Mouse (Mus musculus): ENCODE results near the gene Gyg. TPM values are rescaled to one million over a fixed set of nuclear protein-coding genes. Genes with fewer than 3 reads are reported as not detected.
"Not testable (repeated sequence)": the region's sequence is repeated elsewhere in the genome, so short reads cannot be mapped to it uniquely, and the experiment has no call there.

The Gyg gene
- polyA plus RNA-seq, 1 experiment from 2014 or later, result 514 TPM

DNA sequence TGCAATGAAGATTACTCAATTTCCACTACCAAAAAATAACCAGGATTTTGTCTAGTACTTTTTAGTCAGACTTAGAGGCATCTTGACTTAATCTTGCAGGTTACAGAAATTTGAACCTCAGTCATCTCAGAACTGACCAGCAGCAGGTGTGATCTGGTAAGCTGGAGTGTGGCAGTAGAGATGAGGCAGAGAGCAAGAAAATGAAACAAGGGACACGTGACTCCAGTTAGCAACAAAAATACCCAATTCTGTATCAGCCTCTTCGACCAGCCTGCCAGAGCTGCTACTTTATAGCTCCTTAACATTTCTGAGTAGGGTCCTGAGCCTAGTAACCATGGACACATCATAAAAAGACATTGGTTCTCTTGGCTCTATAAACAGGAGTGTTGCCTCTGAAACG, 12.5 kb downstream of the Gyg start:
- H3K79me2 ChIP-seq (ENCODE audit: inconsistent target), result peaks cover 77% of the 10 kb centered on the region; the same call in 1 of the 2 replicates
- H3K4me3 ChIP-seq (ENCODE audit: inconsistent target), result no peak overlapping the region
- no peak overlapping the region for H3K27ac ChIP-seq
- 90% methylated on average over 3 of the region's 3 CpGs for WGBS (ENCODE audit: missing documents)
- peaks cover 64% of the 10 kb centered on the region for H3K36me3 ChIP-seq (ENCODE audit: inconsistent target)

DNA sequence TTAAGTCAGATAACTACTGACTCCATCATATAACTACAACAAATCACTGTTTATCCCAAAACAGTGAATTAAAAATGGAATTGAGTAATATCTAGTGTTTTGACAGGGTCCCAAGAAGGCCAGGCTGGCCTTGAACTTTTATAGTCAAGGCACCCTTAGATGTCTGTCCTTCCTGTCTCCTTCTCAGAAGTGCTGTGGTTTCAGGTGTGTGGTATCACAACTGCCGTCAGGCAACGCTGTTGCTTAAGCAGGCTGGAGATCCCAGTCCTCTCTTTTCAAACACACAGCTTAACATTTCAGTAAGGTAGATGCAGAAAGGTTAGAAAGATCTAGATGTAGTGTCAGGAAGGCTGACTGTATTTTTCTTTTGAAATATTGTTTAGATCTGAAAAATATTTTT, 13.0 kb downstream of the Gyg start:
- peaks cover 69% of the 10 kb centered on the region for H3K36me3 ChIP-seq (ENCODE audit: inconsistent target)
- no peak overlapping the region for H3K27ac ChIP-seq
- no peak overlapping the region for H3K4me3 ChIP-seq (ENCODE audit: inconsistent target)
- 78% methylated on average over 2 of the region's 2 CpGs for WGBS (ENCODE audit: missing documents)
- peaks cover 77% of the 10 kb centered on the region; the same call in 1 of the 2 replicates for H3K79me2 ChIP-seq (ENCODE audit: inconsistent target)

DNA sequence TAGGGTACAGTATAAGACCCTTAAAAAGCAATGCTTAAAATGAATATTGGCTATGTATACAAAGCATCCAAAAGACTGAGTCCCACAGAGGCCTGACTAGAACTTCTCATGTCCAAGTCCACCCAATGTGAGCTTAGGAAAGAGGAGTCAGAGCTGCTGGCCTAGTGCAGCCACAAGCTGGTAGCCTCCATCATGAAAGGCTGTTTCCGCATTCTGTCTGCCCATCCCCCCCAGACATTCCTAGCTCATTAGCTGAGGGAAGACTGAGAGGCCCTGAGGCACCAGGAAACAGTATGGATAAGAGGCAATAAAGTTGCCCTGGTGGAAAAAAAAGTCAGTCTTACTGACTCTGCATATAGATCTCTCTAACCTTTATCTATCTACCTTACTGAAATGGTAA, 13.4 kb downstream of the Gyg start:
- Histone ChIP-seq H3K27ac (no peak overlapping the region), H3K79me2 (ENCODE audit: inconsistent target) (peaks cover 77% of the 10 kb centered on the region; the same call in 1 of the 2 replicates), H3K36me3 (ENCODE audit: inconsistent target) (peaks cover 73% of the 10 kb centered on the region), H3K4me3 (ENCODE audit: inconsistent target) (no peak overlapping the region)
- WGBS (ENCODE audit: missing documents), result 100% methylated on average over 1 of the region's 1 CpGs

DNA sequence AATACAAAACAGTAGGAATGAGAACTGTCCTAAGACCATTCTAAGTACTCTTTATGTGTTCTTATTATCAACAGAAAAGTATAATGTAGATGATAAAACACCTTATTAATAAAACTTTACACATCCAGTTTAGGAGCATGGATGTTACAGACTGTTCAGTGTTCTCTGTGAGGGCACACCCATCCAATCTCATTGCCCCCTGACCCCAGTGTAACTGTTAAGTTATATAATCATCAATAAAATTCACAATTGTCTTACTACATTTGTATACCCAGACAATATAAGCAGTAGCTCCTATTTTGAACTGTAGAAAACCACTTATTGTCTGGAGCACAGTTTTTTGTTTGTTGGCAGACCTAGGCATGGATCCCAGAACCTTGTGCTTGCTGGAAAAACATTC, 13.9 kb downstream of the Gyg start:
- Histone ChIP-seq H3K4me3 (ENCODE audit: inconsistent target) (no peak overlapping the region), H3K27ac (no peak overlapping the region), H3K36me3 (ENCODE audit: inconsistent target) (peaks cover 77% of the 10 kb centered on the region), H3K79me2 (ENCODE audit: inconsistent target) (peaks cover 77% of the 10 kb centered on the region; the same call in 1 of the 2 replicates)

DNA sequence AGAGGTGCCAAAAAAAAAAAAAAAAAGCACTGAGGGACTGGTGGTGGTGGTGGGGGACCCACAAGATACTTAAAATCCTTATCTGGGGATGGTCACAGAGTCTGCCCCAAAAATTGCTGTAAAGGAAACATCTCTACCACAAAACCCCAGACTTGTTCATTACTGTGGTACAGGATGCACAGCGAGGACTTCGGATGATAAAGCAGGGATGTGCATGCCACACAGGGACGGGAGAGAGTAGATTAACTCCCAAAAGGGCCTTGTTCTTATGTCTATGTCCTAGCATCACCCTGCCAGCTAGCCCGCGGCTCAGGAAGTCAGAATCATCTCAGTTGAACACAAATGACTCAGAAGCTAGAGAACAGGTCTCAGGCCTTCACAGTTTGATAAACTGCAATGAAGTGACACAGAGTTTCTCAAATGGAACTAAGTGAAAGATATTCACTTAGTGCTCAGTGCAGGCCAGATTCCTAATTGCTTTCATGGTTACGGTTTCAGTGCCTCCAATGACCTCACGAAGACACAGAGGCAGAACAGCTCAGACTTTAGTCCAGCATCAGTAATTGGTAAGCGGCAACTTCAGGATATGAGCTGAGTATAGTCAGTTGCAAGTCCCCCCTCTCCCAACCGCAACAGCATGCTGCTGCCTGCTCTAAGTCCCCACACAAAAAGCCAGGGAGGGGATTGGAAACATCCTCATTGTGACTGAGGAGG, 18.1 kb downstream of the Gyg start:
- 84% methylated on average over 8 of the region's 9 CpGs for WGBS (ENCODE audit: missing documents)
- Histone ChIP-seq H3K27ac (no peak overlapping the region; the same call in 1 of the 2 replicates), H3K79me2 (ENCODE audit: inconsistent target) (peaks cover 53% of the 10 kb centered on the region; the same call in 1 of the 2 replicates), H3K4me3 (ENCODE audit: inconsistent target) (no peak overlapping the region), H3K36me3 (ENCODE audit: inconsistent target) (peaks cover 53% of the 10 kb centered on the region)

DNA sequence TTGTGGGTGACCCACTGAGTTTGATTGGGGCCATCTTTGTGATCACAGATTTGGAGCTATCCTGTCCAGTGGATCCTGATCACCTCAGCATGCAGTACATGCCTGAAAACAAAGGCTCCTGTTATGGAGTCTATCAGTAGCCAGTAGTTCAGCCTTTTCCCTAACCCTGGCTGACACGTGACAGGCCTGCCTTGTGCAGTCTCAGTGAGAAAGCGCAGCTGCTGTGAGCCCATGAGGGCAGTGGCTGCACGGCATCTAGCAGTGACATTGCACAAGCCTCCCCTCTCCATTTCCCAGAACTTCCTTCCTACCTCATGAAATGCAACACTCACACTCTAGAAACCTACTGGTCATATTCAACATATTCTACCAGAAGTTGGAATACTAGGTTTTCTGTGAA, 20.6 kb downstream of the Gyg start:
- Histone ChIP-seq H3K27ac (peak overlapping the region; percentile 97), H3K79me2 (ENCODE audit: inconsistent target) (peaks cover 29% of the 10 kb centered on the region; the same call in 1 of the 2 replicates), H3K36me3 (ENCODE audit: inconsistent target) (peaks cover 32% of the 10 kb centered on the region), H3K4me3 (ENCODE audit: inconsistent target) (no peak overlapping the region)
- 12% methylated on average over 3 of the region's 3 CpGs for WGBS (ENCODE audit: missing documents)

DNA sequence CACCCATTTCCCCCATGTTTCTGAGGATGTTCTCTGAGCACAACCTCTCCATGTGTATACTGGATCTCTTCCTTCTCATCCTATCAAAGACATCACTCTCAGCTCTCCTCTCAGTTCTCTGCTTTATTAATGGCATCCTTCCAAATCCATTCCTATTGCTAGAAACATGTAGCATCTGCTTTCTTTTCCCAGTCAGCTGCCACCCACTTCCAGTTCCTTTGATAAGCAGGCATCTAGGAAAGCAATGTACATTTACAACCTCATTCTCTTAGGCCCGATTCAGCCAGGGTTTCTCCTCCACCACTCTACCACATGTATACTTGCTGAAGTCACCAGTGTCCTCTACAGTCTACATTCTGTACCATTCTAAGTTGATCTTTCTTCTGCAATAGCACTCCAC, 21.4 kb downstream of the Gyg start:
- peaks cover 26% of the 10 kb centered on the region; the same call in 1 of the 2 replicates for H3K36me3 ChIP-seq (ENCODE audit: inconsistent target)
- no peak overlapping the region for H3K4me3 ChIP-seq (ENCODE audit: inconsistent target)
- WGBS (ENCODE audit: missing documents), result 83% methylated on average over 1 of the region's 1 CpGs
- peaks cover 30% of the 10 kb centered on the region; the same call in 1 of the 2 replicates for H3K79me2 ChIP-seq (ENCODE audit: inconsistent target)
- H3K27ac ChIP-seq, result peak overlapping the region; percentile 97

DNA sequence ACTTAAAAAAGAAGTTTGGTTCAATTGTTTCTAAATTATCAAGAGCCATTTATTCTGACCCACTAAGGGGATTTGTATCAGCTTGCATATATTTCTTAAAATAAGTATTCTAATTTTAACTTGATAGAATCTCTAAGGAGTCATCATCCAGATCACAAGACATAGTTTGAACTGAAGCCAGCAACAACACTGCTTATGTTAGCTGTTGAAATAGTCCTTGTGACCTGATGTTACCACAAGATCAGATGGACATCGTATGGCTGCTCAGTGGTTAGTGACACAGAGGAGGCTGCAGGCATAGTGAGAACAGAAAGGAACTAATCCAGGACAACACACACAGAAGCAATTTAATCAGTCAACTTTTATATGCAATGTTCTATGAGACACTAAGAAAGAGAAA, 22.4 kb downstream of the Gyg start:
- 43% methylated on average over 1 of the region's 1 CpGs for WGBS (ENCODE audit: missing documents)
- Histone ChIP-seq H3K4me3 (ENCODE audit: inconsistent target) (no peak overlapping the region), H3K36me3 (ENCODE audit: inconsistent target) (peaks cover 24% of the 10 kb centered on the region), H3K79me2 (ENCODE audit: inconsistent target) (peaks cover 32% of the 10 kb centered on the region; the same call in 1 of the 2 replicates), H3K27ac (peak overlapping the region; percentile 97)

DNA sequence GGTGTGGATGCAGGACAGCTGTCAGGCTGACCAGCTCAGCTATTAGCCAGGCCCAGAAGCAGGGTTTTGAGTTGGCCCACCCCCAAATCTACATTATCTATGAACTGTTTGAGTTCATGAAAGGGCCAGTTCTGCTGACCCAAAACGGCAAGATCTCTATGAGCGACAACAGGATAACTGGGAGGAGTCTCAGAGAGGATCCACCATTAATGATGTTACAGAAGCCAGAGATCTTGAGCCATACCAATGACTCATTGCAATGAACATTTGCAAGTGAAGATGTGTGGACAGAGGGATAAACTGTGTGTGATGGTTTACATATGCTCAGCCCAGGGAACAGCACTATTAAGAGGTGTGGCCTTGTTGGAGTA, 23.8 kb downstream of the Gyg start:
- peaks cover 20% of the 10 kb centered on the region for H3K36me3 ChIP-seq (ENCODE audit: inconsistent target)
- H3K4me3 ChIP-seq (ENCODE audit: inconsistent target), result no peak overlapping the region
- WGBS (ENCODE audit: missing documents), result 83% methylated on average over 2 of the region's 2 CpGs
- H3K27ac ChIP-seq, result peak overlapping the region; percentile 97
- H3K79me2 ChIP-seq (ENCODE audit: inconsistent target), result peaks cover 39% of the 10 kb centered on the region; the same call in 1 of the 2 replicates

DNA sequence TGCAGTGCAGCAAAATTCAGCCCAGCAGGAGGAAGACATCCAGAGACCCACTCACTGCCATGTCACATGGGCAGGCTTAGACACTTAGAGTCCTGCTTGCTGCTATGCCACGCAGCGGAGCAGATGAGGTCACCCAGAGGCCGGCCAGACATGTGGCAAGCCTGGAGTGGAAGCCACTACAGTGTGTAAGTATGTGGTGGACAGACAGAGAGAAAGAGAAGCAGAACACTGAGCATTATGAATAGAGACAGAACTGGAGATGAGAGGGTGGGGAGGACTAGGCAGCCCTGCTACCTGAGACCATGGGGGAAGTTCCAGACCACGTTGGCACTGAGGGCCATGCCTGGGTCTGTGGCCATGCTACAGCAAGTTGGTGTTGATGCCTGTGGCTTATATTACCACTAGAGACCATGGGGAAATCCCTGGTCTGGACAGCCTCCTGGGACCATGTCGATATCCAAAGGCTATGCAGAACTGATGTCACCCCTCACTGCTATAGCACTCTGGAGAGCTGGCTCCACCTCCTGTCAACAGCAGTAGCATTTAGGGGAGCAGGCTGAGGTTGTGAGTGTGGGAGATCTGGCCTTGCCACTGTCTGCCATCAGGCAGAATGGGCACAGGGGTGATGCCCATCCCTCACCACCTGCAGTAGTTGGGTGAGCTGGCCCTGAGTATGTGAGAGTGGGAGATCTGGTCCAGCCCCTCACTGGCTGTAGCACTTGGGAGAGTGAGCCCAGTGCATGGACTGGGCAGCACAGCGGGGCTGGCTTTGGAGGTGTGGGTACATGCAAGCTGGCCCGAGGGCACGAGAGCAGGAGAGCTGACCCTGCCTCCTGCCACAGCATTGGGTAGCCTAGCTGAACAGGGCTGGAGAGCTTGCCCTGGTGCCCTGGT, 24.4 kb downstream of the Gyg start:
- peaks cover 27% of the 10 kb centered on the region for H3K36me3 ChIP-seq (ENCODE audit: inconsistent target)

DNA sequence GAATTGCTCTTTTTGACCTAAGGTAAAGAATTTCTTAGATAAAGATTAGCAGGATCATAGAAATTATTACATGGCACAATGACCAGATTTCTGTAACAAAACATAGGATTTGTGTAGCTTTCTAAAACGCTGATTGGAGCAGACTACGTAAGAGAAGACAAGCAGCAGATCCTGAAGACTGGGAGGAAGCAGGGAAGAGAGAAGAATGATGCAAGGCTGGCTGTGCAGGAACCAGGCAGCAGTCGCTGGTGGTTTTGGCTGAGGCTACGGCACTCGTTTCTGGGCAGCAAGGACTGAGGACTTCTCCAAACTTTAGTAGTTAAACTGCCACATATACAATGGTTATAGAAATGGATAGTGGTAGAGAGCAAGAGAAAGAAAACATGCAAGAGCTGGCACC, 25.6 kb downstream of the Gyg start:
- WGBS (ENCODE audit: missing documents), result 17% methylated on average over 5 of the region's 5 CpGs

More for the DNA sequence above, 24.4 kb downstream of the Gyg start:
- Histone ChIP-seq H3K79me2 (ENCODE audit: inconsistent target) (peaks cover 44% of the 10 kb centered on the region; the same call in 1 of the 2 replicates), H3K27ac (peak overlapping the region; percentile 97), H3K4me3 (ENCODE audit: inconsistent target) (no peak overlapping the region)
- WGBS (ENCODE audit: missing documents), result 27% methylated on average over 5 of the region's 8 CpGs

DNA sequence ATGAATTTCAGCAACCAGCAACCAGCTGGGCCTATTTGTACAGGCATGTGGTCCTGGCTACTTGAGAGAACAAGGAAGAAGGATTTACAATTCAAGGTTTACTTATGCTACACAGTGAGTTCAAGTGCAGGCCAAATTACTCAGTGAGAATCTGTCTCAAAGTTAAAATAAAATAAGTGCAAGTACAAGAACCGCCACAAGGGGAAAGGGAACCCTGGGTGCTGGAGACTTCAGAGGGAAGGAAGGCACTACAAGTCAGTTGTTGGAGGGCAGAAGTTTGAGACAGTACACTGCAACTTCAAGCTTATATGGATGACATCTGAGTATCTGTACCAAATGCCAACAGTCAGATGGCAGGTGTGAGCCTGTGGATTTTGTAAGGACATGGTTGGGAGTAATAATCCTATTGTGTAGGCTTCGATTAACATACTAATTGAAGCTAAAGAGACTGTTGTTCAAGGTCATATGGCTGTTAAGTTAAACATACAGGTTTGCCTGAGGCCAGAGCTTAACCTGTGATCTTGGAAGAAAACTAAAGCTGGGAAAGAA, 28.0 kb downstream of the Gyg start:
- 100% methylated on average over 2 of the region's 2 CpGs for WGBS (ENCODE audit: missing documents)
- Histone ChIP-seq H3K4me3 (ENCODE audit: inconsistent target) (no peak overlapping the region), H3K36me3 (ENCODE audit: inconsistent target) (peaks cover 56% of the 10 kb centered on the region), H3K27ac (no peak overlapping the region), H3K79me2 (ENCODE audit: inconsistent target) (peaks cover 37% of the 10 kb centered on the region; the same call in 1 of the 2 replicates)

More for the DNA sequence above, 25.6 kb downstream of the Gyg start:
- peaks cover 38% of the 10 kb centered on the region for H3K36me3 ChIP-seq (ENCODE audit: inconsistent target)
- no peak overlapping the region for H3K4me3 ChIP-seq (ENCODE audit: inconsistent target)
- H3K27ac ChIP-seq, result peak overlapping the region; percentile 97
- peaks cover 46% of the 10 kb centered on the region; the same call in 1 of the 2 replicates for H3K79me2 ChIP-seq (ENCODE audit: inconsistent target)

DNA sequence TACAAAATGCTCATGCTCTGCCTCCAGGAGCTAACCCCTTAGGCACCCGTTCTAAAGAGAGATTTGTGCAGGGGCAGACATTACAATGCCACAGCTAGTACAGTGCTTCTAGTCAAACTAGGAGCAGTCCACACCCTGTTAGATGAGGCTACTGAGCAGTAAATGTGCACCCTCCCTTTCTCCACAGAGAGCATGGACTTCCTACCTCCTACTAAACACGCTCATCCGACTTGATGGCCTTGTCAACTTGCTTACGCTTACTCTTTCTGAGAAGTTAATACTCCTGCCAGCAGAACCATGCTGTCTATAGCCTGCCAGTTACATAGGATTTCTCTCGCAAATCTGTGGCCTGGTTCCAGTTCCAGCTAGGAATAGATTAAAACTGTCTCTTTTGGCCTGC, 29.5 kb downstream of the Gyg start:
- H3K4me3 ChIP-seq (ENCODE audit: inconsistent target), result no peak overlapping the region
- WGBS (ENCODE audit: missing documents), result 94% methylated on average over 5 of the region's 5 CpGs
- peaks cover 37% of the 10 kb centered on the region; the same call in 1 of the 2 replicates for H3K79me2 ChIP-seq (ENCODE audit: inconsistent target)
- peaks cover 57% of the 10 kb centered on the region for H3K36me3 ChIP-seq (ENCODE audit: inconsistent target)
- H3K27ac ChIP-seq, result no peak overlapping the region

DNA sequence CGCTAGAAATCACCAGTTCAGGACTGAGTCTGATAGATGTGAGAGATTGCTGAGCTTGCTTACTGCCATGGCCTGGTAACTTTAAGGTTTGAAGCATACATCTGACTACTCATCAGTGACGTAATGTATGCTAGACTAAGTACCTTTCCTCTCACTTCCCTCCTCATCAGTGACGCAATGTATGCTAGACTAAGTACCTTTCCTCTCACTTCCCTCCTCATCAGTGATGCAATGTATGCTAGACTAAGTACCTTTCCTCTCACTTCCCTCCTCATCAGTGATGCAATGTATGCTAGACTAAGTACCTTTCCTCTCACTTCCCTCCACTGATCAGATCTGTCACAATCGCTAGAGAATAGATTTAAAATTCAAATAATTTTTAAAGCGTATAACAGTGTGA, 33.5 kb downstream of the Gyg start:
- 79% methylated on average over 4 of the region's 5 CpGs for WGBS (ENCODE audit: missing documents)
- Histone ChIP-seq H3K36me3 (ENCODE audit: inconsistent target) (peaks cover 69% of the 10 kb centered on the region), H3K79me2 (ENCODE audit: inconsistent target) (peaks cover 10% of the 10 kb centered on the region; the same call in 1 of the 2 replicates)
- H3K4me3 ChIP-seq (ENCODE audit: inconsistent target); H3K27ac ChIP-seq: not testable (repeated sequence)
